Mouse (Mus musculus): ENCODE measurements around the gene Ehd4.

- TF ChIP-seq POLR2A (IDR thresholded peaks at IDR 0.05; ENCODE audit: low read depth, low read length) (peak; percentile 65), CTCF (IDR thresholded peaks at IDR 0.05; ENCODE audit: borderline replicate concordance, insufficient read depth, low read length) (no peak)
Measured at GRCm38 (mm10) chr2:120044101-120044603, 110.3 kb downstream of the Ehd4 start.

Measured in embryonic fibroblast, embryonic 13.5 days (primary cell).